Mouse (Mus musculus): Measurements from ENCODE around the gene Ddx42. TPM values are rescaled to one million over a fixed set of nuclear protein-coding genes. Genes with fewer than 3 reads are reported as not detected.
"Not testable (repeated sequence)": the region's sequence is repeated elsewhere in the genome, so short reads cannot be mapped to it uniquely, and the experiment has no call there.

The Ddx42 gene
- 10 to 100 TPM; 42.8 to 44.2 TPM for total RNA-seq (2021)

DNA sequence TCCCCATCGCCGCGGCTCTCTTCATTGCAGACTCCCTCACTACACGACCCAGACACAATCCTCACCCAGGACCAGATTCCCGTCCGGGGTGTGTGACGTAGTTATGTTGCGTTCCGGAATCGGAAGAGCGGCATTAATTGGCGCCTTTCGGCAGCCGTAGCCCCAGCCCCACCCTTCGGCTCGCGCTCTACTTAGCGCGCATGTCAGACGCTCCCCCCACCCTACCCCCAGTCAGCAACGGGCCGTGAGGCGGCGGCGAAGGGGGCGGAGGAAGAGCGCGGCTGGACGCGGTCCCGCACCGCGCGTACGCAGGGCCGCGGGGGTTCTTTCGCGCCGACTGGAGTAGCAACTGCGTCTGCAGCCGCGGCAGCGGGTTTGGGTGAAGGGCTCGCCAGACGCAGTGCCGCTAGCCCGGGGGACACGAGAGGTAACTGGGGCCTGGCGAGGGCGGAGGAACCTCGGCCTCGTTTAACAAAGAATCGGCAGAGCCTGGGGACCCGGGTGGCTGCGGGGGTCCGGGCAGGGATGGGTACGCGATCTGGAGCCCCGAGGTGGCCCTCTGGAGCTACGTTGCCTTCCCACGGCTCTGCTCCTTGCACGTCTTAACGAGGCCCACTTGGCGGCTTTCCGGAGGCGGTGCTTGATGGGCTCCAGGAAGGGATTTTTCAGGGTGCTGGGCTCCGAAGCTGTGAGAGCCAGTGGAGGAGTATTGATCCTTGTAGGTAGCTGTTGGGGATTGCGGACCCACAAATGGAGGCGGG, at the start of gene Ddx42:
Gene Ddx42, plus strand, starts transcription at position 197 of the 761 bp plus-strand sequence.
- DNase-seq: peak; percentile 92

- DNase-seq: no peak
These were observed 49.3 kb upstream of the Ddx42 start for GRCm38 (mm10) chr11:106167435-106167834.

DNA sequence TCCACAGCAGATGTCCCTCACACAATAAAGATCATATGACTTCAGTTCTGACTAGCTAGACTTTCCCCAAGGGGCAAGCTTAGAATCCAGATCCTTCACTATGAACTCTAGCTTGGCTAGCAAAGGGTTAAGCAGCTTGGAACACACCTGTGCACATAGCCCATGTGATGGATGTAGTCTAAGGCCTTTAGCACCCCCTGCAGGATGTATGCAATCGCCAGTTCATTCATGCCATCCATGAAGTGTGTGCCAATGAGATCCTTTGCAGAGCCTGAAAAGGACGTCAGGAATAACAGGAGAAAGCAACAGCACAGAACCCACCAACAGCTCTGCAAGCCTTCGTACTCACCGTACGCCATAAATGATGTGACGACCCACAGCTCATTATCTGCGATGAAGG, 45.9 kb upstream of the Ddx42 start:
- DNase-seq: no peak

DNA sequence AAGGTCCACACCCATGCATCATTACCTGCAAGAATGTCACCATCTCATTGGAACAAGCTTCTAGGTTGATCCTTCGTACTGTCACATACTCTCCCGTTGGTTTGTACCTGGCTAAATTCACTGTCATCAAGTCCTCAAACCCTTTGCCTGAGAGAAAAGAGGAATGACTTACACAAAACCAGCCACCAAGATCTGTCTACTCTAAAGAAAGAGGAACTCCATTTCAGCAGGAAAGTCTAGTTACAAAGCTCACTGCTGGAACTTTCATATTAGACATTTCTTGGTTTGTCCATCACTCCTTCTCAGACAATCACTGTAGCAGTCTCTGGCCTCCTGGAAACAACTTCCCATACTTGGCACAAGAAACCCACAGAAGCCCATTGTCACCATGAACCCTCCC, 43.5 kb upstream of the Ddx42 start:
- no peak for DNase-seq

DNA sequence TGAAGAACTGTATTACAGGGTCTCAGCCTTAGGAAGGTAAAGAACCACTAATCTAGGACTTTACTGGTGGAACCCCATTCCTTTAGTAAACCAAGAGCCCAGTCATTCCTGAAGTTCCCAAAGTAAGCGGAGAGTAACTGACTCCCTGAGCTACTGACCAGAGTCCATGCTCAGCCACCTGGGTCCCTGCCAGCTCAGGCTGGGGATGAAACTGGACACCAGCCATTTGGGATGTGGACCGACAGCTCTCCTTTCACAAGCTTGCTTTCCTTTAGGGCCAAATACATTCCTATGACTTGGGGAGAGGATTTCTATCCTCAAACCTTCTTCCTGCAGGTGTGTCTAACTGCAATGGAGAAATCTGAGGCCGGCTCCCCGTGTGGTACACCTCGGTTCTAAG, 42.4 kb upstream of the Ddx42 start:
- no peak for DNase-seq

GRCm38 (mm10) chr11:106175081-106175480, 41.6 kb upstream of the Ddx42 start:
- no peak for DNase-seq

GRCm38 (mm10) chr11:106176372-106176771, 40.4 kb upstream of the Ddx42 start:
- no peak for DNase-seq

- no peak for DNase-seq
These were observed 38.5 kb upstream of the Ddx42 start for GRCm38 (mm10) chr11:106178036-106178782.

- no peak for DNase-seq
These were observed 36.8 kb upstream of the Ddx42 start for GRCm38 (mm10) chr11:106179711-106180448.

DNA sequence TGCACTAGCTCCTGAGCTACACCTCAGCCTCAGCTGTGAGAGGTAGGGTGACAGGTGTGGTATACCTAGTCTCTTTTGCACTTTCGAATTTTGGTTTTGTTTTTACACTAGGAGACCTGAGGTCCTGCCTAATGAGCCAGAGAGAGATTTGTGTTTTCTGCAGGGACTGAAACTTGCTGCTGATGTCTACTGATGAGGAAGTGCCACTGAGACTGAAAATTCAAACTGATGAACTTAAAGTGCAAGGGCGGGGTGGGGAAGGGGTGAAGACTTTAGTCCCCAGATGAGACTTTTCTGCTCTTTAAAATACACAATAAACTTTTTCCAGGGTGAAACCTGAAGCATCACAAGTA, 36.3 kb upstream of the Ddx42 start:
- DNase-seq: no peak

DNA sequence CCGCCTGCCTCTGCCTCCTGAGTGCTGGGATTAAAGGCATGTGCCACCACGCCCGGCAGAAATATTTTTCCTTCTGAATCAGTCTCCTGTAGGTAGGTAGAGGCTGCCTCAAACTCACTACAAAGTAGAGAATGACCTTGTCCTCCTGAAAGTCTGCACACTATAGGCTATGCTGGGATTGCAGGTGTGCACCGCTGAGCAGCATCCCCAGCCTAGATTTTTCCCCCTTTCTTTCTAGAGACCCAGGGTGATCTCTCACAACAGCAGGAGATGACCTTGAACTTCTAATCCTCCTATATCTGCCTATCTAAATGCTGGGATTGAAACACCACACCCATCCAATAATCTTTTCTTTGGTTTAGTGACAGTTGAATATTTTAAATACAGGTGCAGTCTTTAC, 29.4 kb upstream of the Ddx42 start:
- DNase-seq: no peak

DNA sequence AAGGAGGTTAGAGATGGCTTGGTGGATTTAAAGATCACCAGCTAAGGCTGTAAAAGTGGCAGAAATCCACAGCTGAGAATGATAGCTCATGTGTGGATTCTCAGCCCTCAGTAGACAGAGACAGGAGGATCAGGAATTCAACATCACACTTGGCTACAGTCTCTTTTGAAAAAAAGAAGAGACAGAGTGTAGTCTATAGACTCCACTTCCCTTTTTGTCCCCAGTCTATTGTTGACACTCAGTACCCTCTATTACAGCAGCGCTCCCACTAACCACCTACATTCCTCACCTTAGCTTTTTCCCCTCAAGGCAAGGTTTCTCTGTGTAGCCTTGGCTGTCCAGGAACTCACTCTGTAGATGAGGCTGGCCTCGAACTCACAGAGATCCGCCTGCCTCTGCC, 25.0 kb upstream of the Ddx42 start:
- DNase-seq: no peak

DNA sequence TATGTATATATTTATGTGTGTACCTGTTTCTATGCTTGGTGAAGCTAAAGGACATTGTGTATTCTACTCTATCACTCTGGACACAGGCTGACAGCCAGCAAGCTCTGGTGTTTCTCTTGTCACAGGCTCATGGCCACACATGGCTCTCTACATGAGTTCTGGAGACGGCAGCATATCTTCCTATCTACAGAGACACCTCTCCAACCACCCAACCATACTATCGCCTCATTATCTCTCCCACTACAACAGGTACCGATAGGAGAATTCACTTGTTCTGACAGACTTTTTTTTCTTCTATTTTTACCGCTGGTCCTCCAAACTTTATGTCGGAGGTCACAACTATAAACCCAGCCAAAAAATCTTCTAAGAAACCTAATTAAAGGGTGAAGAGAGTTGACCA, 24.5 kb upstream of the Ddx42 start:
- no peak for DNase-seq

GRCm38 (mm10) chr11:106192657-106193370, 23.9 kb upstream of the Ddx42 start:
- DNase-seq: no peak

DNA sequence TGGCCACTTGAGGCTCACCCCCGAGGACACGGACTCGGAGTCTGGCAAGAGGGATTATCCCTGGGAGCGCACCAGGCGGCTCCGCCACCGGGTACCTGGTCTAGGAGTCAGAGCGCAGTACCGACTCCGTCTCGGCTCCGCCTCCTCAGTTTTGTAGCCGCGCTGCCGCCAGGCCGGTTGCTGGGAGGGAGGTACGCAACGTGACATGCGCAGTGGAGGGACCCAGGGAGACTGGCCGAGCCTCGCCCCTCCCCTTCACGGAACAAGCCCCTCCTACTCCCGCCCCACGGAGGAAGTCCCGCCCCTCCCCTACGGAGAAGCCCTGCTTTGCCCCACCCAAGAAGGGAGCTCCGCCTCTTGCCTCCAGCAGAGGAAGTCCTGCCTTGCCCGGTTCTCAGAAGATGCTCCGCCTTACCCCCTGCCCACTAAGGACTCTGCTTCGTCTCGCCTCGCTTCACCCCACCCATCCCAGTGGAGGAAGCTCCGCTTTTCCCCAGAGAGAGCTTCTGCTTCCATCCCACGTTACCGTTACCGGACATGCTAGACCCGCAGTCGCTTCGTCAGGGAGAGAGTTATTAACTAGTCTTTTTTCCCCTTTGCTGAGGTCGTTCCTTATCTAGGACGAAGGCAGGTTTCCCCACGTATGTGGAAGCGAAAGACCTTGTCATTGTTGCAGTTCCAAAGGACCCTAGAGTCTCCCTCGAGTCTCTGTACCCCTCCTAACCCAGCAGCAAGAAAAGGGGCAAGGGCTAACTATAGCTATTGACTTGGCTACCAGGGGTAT, 23.2 kb upstream of the Ddx42 start:
- peak; percentile 98 for DNase-seq

- no peak for DNase-seq
These were observed 22.6 kb upstream of the Ddx42 start for GRCm38 (mm10) chr11:106194155-106194541.

DNA sequence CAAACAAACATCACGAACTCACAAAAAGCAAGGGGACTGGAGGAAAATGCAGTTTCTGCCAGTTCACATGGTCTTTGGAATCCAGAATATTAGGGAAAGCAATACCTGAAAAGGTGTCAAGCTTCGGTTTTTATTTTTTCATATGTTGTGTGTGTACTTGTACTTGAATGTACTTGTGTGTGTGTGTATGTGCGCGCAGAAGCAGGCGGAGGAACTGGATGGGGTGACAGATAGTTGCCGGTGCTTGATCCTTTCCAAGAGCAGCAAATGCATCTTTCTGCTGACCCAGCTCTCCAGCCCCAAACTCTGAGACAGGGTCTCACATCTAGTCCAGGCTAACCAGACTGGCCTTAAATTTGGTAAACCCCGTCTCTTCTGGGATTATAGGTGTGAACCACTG, 21.8 kb upstream of the Ddx42 start:
- DNase-seq: no peak

GRCm38 (mm10) chr11:106195341-106195740, 21.4 kb upstream of the Ddx42 start:
- no peak for DNase-seq

GRCm38 (mm10) chr11:106198277-106198676, 18.4 kb upstream of the Ddx42 start:
- no peak for DNase-seq

DNA sequence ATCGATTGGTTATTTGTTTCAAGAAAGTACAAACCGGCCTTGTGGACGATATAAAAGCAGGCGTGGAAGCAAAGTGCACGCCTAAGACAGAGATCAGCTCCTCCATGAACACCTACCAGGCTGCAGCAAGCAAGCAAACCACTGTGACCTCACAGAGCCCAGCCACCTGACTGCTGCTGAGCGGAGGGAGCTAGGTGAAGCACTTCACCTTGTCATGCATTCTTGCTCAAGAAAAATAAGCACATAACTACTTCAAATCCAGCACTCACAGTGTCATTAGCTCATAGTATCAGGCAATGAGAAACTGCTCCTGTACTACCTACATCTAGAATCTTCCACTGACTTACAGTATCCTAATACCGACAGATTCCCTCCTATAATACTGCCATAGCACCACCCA, 16.7 kb upstream of the Ddx42 start:
- not testable (repeated sequence) for DNase-seq

- no peak for DNase-seq
These were observed 16.0 kb upstream of the Ddx42 start for GRCm38 (mm10) chr11:106200756-106201155.

All from heart, postnatal 4 days (tissue).